Mouse (Mus musculus): ENCODE measurements around the gene Hic2.

- TF ChIP-seq TAL1 (conservative IDR thresholded peaks at IDR 0.05; ENCODE audit: low read depth, low read length) (no peak), CTCF (IDR thresholded peaks at IDR 0.05; ENCODE audit: low read depth, low read length) (no peak), GATA1 (IDR thresholded peaks at IDR 0.05; ENCODE audit: borderline replicate concordance, low read length) (no peak), GATA2 (IDR thresholded peaks at IDR 0.05; ENCODE audit: borderline replicate concordance, low read depth, low read length) (no peak)
Measured at GRCm38 (mm10) chr16:17261341-17261740, 28.0 kb downstream of the Hic2 start.
